Mouse (Mus musculus): ENCODE results near the gene Rnf224.

- no peak for TF ChIP-seq POLR2A (IDR thresholded peaks at IDR 0.05; ENCODE audit: insufficient read depth, low read depth, low read length)
- TF ChIP-seq CTCF (IDR thresholded peaks at IDR 0.05) = no peak
- TF ChIP-seq EP300 (IDR thresholded peaks at IDR 0.05; ENCODE audit: insufficient read depth, low read depth, low read length) = no peak
These were observed 22.1 kb downstream of the Rnf224 start, which contains the start of gene Stpg3 for GRCm38 (mm10) chr2:25214444-25214843.

Measured in heart, adult 2 months (tissue).